Mouse (Mus musculus) ES-Bruce4 (cell line): ENCODE data around the gene Clec16a. TPM values are rescaled to one million over a fixed set of nuclear protein-coding genes. Genes with fewer than 3 reads are reported as not detected.
A peak's percentile ranks its signal among the peaks of the same experiment; 100 is the strongest.

Experiments used
- H3K27ac ChIP-seq: 2 replicates; pipeline ENCODE4 v1.5.1; 2012; ENCODE audit warnings: low read length, inconsistent platforms; ENCODE audit not compliant: insufficient read depth
- H3K27me3 ChIP-seq: 2 replicates; pipeline ENCODE4 v1.6.1; 2012; ENCODE audit warnings: mild to moderate bottlenecking, low read length, inconsistent platforms; ENCODE audit not compliant: control insufficient read depth, poor library complexity, insufficient read depth, severe bottlenecking
- H3K36me3 ChIP-seq: 2 replicates; pipeline ENCODE4 v1.6.1; 2012; ENCODE audit warnings: inconsistent platforms, mild to moderate bottlenecking, low read length, moderate library complexity; ENCODE audit not compliant: control insufficient read depth, poor library complexity, insufficient read depth, severe bottlenecking
- H3K4me1 ChIP-seq: one replicate; pipeline ENCODE4 v1.8.1; 2011; ENCODE audit warnings: low read length; ENCODE audit not compliant: control insufficient read depth, insufficient read depth
- H3K4me3 ChIP-seq: 2 replicates; pipeline ENCODE4 v1.5.1; 2011; ENCODE audit warnings: low read depth, mild to moderate bottlenecking, low read length
- H3K9ac ChIP-seq: 2 replicates; pipeline ENCODE4 v1.6.1; 2012; ENCODE audit warnings: low read depth, mild to moderate bottlenecking, inconsistent platforms; ENCODE audit not compliant: poor library complexity, severe bottlenecking
- H3K9me3 ChIP-seq: replicated peaks from 2 replicates; pipeline ENCODE4 v1.6.1; 2012; ENCODE audit warnings: mild to moderate bottlenecking, low read length, inconsistent platforms; ENCODE audit not compliant: control insufficient read depth, poor library complexity, insufficient read depth, severe bottlenecking
- CTCF ChIP-seq: IDR thresholded peaks from one replicate; pipeline ENCODE4 v1.8.1; 2011; ENCODE audit warnings: low read depth, low read length
- EP300 ChIP-seq: IDR thresholded peaks from 2 replicates; pipeline ENCODE4 v1.6.1; 2011; ENCODE audit warnings: low read depth, low read length; ENCODE audit not compliant: insufficient read depth
- POLR2A ChIP-seq: IDR thresholded peaks from one replicate; pipeline ENCODE4 v1.8.1; 2011; ENCODE audit warnings: low read length; ENCODE audit not compliant: insufficient read depth
- polyA plus RNA-seq: library from polyadenylated mRNA; stranded (reverse); fragments of >200 nt; gene quantifications from 2 replicates; pipeline ENCODE4 v1.2.4, GENCODE M21; 2011; ENCODE audit warnings: low read depth; ENCODE audit not compliant: missing spikeins, insufficient read depth, insufficient read length

Gene Clec16a
- polyA plus RNA-seq, 1 experiment = 9.5 TPM

DNA sequence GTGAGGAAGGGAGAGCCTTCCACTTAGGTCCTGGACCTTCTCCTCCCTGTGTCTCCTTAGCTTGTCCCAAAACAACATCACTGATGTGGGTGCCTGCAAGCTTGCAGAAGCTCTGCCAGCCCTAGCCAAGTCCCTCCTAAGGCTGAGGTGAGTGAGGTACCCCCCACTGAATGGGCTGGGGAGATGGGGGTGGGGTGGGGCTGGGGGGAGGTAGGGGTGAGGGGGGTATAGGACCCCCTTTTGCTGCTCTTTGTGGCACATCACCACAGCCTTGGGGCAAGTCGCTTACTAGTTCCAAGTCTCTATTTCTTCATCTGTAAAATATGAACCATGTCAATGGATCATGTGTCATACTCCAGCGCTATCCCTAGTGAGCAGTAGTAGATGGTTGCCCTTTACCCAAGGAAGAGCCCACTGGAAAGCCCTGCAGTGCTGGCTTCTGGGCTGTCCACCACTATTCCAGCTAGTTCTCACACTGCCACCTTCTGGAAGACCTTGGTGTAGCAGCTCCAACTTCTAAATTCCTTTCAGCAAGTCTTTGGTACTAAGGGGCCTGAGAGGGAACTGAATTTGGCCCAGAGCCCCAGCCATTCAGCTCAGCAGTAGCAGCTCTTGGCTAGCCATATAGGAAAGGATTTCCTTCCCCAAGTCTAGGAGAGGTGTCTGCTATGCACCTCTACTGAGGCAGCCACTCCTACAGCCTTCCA lies 24.1 kb upstream of the Clec16a start:
- no peaks in the 10 kb centered on the region for H3K27me3 ChIP-seq
- H3K27ac ChIP-seq = no peak overlapping the region
- no peak overlapping the region for H3K4me3 ChIP-seq
- no peak for TF ChIP-seq POLR2A
- peak; percentile 67 for TF ChIP-seq CTCF
- no peak for TF ChIP-seq EP300
- no peaks in the 10 kb centered on the region for H3K9me3 ChIP-seq
- H3K36me3 ChIP-seq = no peaks in the 10 kb centered on the region
- H3K4me1 ChIP-seq = no peaks in the 10 kb centered on the region
- H3K9ac ChIP-seq = no peak overlapping the region

DNA sequence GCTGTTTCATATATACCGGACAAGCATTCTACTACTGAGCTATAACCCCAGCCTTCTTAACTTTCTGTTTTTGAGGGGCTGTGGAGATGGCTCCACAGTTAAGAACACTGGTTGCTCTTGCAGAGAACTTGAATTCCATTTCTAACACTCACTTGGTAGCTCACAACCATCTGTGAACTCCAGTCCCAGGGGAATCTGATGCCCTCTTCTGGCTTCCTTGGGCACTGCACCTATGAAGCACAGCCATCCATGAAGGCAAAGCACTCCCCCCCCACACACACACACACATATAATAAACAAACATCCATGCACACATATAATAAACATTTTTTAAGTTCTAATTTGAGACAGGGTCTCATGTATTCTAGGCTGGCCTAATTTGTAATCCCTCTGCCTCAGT lies 22.3 kb upstream of the Clec16a start:
- Histone ChIP-seq H3K27ac (no peak overlapping the region), H3K27me3 (no peaks in the 10 kb centered on the region), H3K9ac (no peak overlapping the region), H3K4me1 (no peaks in the 10 kb centered on the region), H3K9me3 (no peaks in the 10 kb centered on the region), H3K36me3 (no peaks in the 10 kb centered on the region), H3K4me3 (no peak overlapping the region)
- TF ChIP-seq EP300 = no peak
- TF ChIP-seq CTCF = peak; percentile 79

DNA sequence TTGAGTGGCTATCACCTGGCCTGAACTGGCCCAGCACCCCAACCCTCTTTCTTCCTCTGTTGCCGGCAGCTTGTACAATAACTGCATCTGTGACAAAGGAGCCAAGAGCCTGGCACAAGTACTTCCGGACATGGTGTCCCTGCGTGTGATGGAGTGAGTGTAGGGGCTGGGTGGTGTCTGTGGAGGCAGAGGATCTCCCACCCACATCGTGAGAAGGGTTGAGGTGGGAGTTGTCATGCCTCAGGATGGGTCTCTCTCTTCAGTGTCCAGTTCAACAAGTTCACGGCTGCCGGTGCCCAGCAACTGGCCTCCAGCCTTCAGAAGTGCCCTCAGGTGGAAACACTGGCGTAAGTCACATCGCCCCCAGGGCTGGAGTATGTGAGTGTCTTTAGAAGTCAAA lies 21.5 kb upstream of the Clec16a start:
- TF ChIP-seq CTCF (no peak), POLR2A (no peak), EP300 (no peak)
- Histone ChIP-seq H3K9ac (no peak overlapping the region), H3K27ac (no peak overlapping the region), H3K4me1 (no peaks in the 10 kb centered on the region), H3K27me3 (no peaks in the 10 kb centered on the region), H3K9me3 (no peaks in the 10 kb centered on the region), H3K36me3 (no peaks in the 10 kb centered on the region), H3K4me3 (no peak overlapping the region)

DNA sequence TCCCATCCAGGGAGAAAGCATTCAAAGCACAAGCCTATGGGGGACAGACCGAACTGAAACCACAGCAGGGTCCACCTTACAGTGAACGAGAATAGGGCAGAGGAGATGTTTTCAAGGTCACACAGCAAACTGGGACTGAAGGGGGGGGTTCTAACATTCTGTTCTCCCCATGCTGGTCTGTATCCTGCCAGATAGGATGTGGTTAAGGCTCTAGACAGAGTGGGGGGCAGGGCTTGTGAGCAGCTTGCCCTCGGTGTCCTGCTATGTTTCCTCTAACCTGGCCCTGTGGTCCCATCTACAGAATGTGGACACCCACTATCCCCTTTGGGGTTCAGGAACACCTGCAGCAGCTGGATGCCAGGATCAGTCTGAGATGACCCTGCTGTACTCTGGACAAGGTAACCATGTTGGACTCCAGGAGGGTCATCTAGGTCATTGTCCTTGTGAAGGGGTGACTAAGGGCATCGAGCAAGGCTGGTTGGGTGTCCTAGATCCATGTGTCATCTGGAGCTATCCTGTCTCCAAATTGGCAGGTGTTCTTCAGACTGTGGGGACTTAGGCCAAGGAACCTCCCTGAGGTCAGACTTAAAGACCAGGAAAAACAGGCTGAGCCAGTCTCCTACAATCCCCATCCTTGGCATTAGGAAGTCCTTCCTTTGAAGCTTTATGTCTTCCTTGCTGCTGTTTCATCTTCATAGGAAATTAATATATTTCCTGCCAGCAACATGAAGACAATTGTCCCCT lies 20.1 kb upstream of the Clec16a start:
- Histone ChIP-seq H3K4me3 (no peak overlapping the region), H3K27ac (no peak overlapping the region), H3K9ac (no peak overlapping the region), H3K27me3 (no peaks in the 10 kb centered on the region), H3K4me1 (no peaks in the 10 kb centered on the region), H3K9me3 (no peaks in the 10 kb centered on the region), H3K36me3 (no peaks in the 10 kb centered on the region)
- TF ChIP-seq EP300 (no peak), POLR2A (no peak), CTCF (no peak)

DNA sequence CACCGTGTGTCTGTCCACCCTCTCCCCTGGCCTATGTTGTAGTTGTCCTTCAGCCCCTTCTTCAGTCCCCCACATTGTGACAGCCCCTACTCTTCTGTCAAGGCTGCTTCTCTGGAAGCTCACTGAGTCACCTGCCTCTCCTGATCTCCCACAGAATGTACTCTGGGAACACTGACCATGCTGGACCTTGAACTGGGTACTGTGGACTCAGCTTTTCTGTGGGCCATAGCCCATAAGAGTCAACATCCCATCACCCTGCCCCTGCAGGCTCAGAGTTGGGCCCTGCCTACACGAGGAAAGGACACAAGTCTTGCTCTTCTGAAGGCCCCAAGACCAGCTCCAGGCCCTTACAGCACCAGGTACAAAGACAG lies 19.5 kb upstream of the Clec16a start:
- no peak overlapping the region for H3K4me3 ChIP-seq
- no peaks in the 10 kb centered on the region for H3K4me1 ChIP-seq
- no peaks in the 10 kb centered on the region for H3K36me3 ChIP-seq
- no peak overlapping the region for H3K9ac ChIP-seq
- H3K9me3 ChIP-seq = no peaks in the 10 kb centered on the region
- TF ChIP-seq POLR2A (no peak), CTCF (no peak), EP300 (no peak)
- no peak overlapping the region for H3K27ac ChIP-seq
- no peaks in the 10 kb centered on the region for H3K27me3 ChIP-seq

DNA sequence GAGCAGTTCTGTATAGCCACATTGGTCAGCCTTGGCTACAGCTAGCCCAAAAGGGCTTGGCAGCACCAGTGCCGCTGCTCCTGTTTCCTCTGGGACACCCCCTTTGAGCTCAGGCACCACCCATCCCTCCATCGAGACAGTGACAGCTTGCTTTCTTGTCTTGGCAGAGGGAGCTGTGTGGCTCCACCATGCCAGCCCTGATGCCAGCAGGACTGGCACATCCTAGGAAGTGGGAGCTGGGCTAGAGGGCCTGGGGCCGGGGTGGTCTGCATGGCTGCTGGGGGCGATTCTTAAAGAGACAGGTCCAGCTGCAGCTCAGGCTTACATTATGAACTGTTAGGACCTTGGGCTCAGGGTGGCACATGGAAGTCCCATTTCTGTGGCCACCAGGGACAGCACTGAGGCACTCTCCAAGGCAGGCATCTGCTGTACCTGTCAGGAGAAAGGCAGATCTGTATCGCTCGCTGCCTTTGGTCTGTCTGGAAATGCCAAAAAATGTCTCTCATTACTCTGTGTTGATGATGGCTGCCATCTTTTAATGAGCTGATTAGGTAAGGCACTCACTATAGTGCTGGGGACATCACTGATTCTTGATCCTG lies 18.0 kb upstream of the Clec16a start:
- TF ChIP-seq POLR2A (no peak), CTCF (no peak)
- Histone ChIP-seq H3K9me3 (no peaks in the 10 kb centered on the region), H3K27me3 (no peaks in the 10 kb centered on the region), H3K27ac (no peak overlapping the region), H3K36me3 (no peaks in the 10 kb centered on the region), H3K4me1 (no peaks in the 10 kb centered on the region), H3K4me3 (no peak overlapping the region), H3K9ac (no peak overlapping the region)
